Mouse (Mus musculus): ENCODE data around the gene Dis3l2.

DNA sequence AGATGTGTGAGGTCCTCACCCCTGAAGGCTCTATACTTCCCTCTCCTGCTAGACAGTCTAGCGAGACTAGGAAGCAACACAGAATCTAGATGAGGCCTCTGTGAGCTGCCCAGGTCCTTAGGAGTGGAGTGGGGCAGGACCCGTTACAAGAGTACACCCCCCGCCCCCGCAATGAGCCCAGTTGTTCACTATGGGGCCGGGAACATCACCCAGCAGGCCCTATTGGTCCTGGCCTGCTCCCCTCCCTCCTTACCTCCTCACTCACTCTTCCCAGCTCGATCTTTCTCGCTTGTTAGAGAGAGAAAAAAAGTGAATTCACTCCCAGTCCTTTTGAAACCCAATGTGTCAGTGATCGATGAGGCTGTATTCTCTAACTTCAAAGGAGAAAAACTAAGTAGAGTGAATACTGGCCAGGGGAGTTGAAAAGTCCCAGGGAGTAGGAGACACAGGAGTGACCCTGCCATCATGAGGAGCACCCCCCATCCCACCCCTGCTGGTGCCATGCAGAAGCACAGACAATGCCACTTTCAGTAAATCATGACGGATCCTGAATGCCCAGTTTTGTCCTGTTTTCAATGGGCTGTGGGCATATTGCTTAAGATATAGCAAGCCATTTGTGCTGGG, 299.0 kb downstream of the Dis3l2 start:
- no peak for TF ChIP-seq CTCF (IDR thresholded peaks at IDR 0.05; ENCODE audit: borderline replicate concordance, insufficient read depth, low read depth, low read length)
- TF ChIP-seq POLR2A (IDR thresholded peaks at IDR 0.05; ENCODE audit: borderline replicate concordance, insufficient read depth, low read length), result no peak

All from cerebellum, adult 2 months (tissue).